Mouse (Mus musculus): ENCODE measurements around the gene Nrn1.

Gene Nrn1

GRCm38 (mm10) chr13:36734731-36735571 is at the start of gene Nrn1:
Gene Nrn1, minus strand, starts transcription at chr13:36735131.
- in situ Hi-C loops (cut with MboI), result no loop called here

- in situ Hi-C loops (cut with MboI), result loop anchor here (25.0 kb wide), 1 partner anchor 533 kb away; no protein-coding TSS in a partner anchor
Observed at GRCm38 (mm10) chr13:36779626-36780025, 44.7 kb upstream of the Nrn1 start.

GRCm38 (mm10) chr13:36766801-36767200 is 31.9 kb upstream of the Nrn1 start:
- in situ Hi-C loops (cut with MboI), result no loop called here

GRCm38 (mm10) chr13:36751861-36752260 is 16.9 kb upstream of the Nrn1 start:
- in situ Hi-C loops (cut with MboI), result no loop called here

GRCm38 (mm10) chr13:36750056-36750455 is 15.1 kb upstream of the Nrn1 start:
- in situ Hi-C loops (cut with MboI), result no loop called here

GRCm38 (mm10) chr13:36736619-36736996 is 1.7 kb upstream of the Nrn1 start:
- in situ Hi-C loops (cut with MboI), result no loop called here

- in situ Hi-C loops (cut with MboI), result no loop called here
Observed at GRCm38 (mm10) chr13:36735901-36736618, 1.1 kb upstream of the Nrn1 start.

- in situ Hi-C loops (cut with MboI), result no loop called here
Observed at GRCm38 (mm10) chr13:36733989-36734690, 791 bp downstream of the Nrn1 start.

- in situ Hi-C loops (cut with MboI), result no loop called here
Observed at GRCm38 (mm10) chr13:36733566-36733965, 1.4 kb downstream of the Nrn1 start.

- in situ Hi-C loops (cut with MboI), result no loop called here
Observed at GRCm38 (mm10) chr13:36732891-36733490, 1.9 kb downstream of the Nrn1 start.

GRCm38 (mm10) chr13:36731931-36732461 is 2.9 kb downstream of the Nrn1 start:
- in situ Hi-C loops (cut with MboI), result no loop called here

GRCm38 (mm10) chr13:36731016-36731930 is 3.7 kb downstream of the Nrn1 start:
- in situ Hi-C loops (cut with MboI), result no loop called here

GRCm38 (mm10) chr13:36730341-36730761 is 4.6 kb downstream of the Nrn1 start:
- in situ Hi-C loops (cut with MboI), result no loop called here

GRCm38 (mm10) chr13:36729731-36730340 is 5.1 kb downstream of the Nrn1 start:
- in situ Hi-C loops (cut with MboI), result no loop called here

- in situ Hi-C loops (cut with MboI), result no loop called here
Observed at GRCm38 (mm10) chr13:36728509-36728908, 6.4 kb downstream of the Nrn1 start.

- in situ Hi-C loops (cut with MboI), result no loop called here
Observed at GRCm38 (mm10) chr13:36727779-36728470, 7.0 kb downstream of the Nrn1 start.

GRCm38 (mm10) chr13:36726951-36727778 is 7.8 kb downstream of the Nrn1 start:
- in situ Hi-C loops (cut with MboI), result no loop called here

- in situ Hi-C loops (cut with MboI), result no loop called here
Observed at GRCm38 (mm10) chr13:36726551-36726950, 8.4 kb downstream of the Nrn1 start.

GRCm38 (mm10) chr13:36725881-36726280 is 9.1 kb downstream of the Nrn1 start:
- in situ Hi-C loops (cut with MboI), result no loop called here

Data from mature B cell (primary cell).